Mouse (Mus musculus) gastrocnemius, adult 2 months (tissue): ENCODE measurements around the gene Arl6ip1. TPM values are rescaled to one million over a fixed set of nuclear protein-coding genes. Genes with fewer than 3 reads are reported as not detected.

Experiments used
- DNase-seq: peaks from one replicate; pipeline ENCODE4 v3.0.0; 2022
- H3K27ac ChIP-seq: fragments of 200-600 bp; 2 replicates; pipeline ENCODE4 v1.8.1; 2022; ENCODE audit warnings: mild to moderate bottlenecking
- H3K4me3 ChIP-seq: fragments of 200-600 bp; 2 replicates; pipeline ENCODE4 v1.8.1; 2022; ENCODE audit warnings: mild to moderate bottlenecking, moderate library complexity
- CTCF ChIP-seq: fragments of 200-600 bp; IDR thresholded peaks from 2 replicates; pipeline ENCODE4 v1.8.1; 2022; ENCODE audit warnings: antibody characterized with exemption, mild to moderate bottlenecking, moderate library complexity
- intact Hi-C: fragments of 180-260 bp; cut with DNase I; formaldehyde crosslinking; loops from one replicate; pipeline ENCODE4 v1.15.1; 2025
- total RNA-seq, 2 experiments: library from RNA; stranded (reverse); gene quantifications; 2 replicates each; pipeline ENCODE4 v1.2.3; 2021

Arl6ip1 gene
- total RNA-seq, 2 experiments from 2014 or later, result 7.9 to 11.2 TPM

- peak overlapping the region; percentile 92 for H3K4me3 ChIP-seq
- peak overlapping the region; percentile 88 for H3K27ac ChIP-seq
- intact Hi-C loops, result no loop called here
- no peak for TF ChIP-seq CTCF
- DNase-seq, result no peak
Observed at GRCm38 (mm10) chr7:118115533-118115876, 14.0 kb downstream of the Arl6ip1 start.

- intact Hi-C loops, result no loop called here
- H3K4me3 ChIP-seq, result peak overlapping the region; percentile 92
- no peak for DNase-seq
- no peak overlapping the region for H3K27ac ChIP-seq
- TF ChIP-seq CTCF, result no peak
Observed at GRCm38 (mm10) chr7:118113541-118114297, 15.7 kb downstream of the Arl6ip1 start.

- Histone ChIP-seq H3K27ac (no peak overlapping the region), H3K4me3 (peak overlapping the region; percentile 3)
- TF ChIP-seq CTCF, result no peak
- no peak for DNase-seq
- intact Hi-C loops, result no loop called here
Observed at GRCm38 (mm10) chr7:118111128-118111527, 18.3 kb downstream of the Arl6ip1 start.

- no peak for TF ChIP-seq CTCF
- DNase-seq, result no peak
- intact Hi-C loops, result no loop called here
- H3K4me3 ChIP-seq, result no peak overlapping the region
- H3K27ac ChIP-seq, result no peak overlapping the region
Observed at GRCm38 (mm10) chr7:118107671-118108070, 21.8 kb downstream of the Arl6ip1 start.

- intact Hi-C loops, result no loop called here
- Histone ChIP-seq H3K27ac (no peak overlapping the region), H3K4me3 (no peak overlapping the region)
- no peak for DNase-seq
- TF ChIP-seq CTCF, result no peak
Observed at GRCm38 (mm10) chr7:118104458-118105052, 24.9 kb downstream of the Arl6ip1 start.

GRCm38 (mm10) chr7:118103462-118104379 lies 25.7 kb downstream of the Arl6ip1 start:
- Histone ChIP-seq H3K4me3 (no peak overlapping the region), H3K27ac (no peak overlapping the region)
- no peak for DNase-seq
- TF ChIP-seq CTCF, result no peak
- intact Hi-C loops, result no loop called here

- no peak for DNase-seq
- H3K27ac ChIP-seq, result no peak overlapping the region
- no peak overlapping the region for H3K4me3 ChIP-seq
- no peak for TF ChIP-seq CTCF
- intact Hi-C loops, result no loop called here
Observed at GRCm38 (mm10) chr7:118102678-118103461, 26.6 kb downstream of the Arl6ip1 start.

- Histone ChIP-seq H3K4me3 (no peak overlapping the region), H3K27ac (no peak overlapping the region)
- TF ChIP-seq CTCF, result peak; percentile 95
- no peak for DNase-seq
- intact Hi-C loops, result no loop called here
Observed at GRCm38 (mm10) chr7:118102231-118102630, 27.2 kb downstream of the Arl6ip1 start.

- TF ChIP-seq CTCF, result no peak
- intact Hi-C loops, result no loop called here
- Histone ChIP-seq H3K27ac (no peak overlapping the region), H3K4me3 (no peak overlapping the region)
- DNase-seq, result no peak
Observed at GRCm38 (mm10) chr7:118097615-118098014, 31.8 kb downstream of the Arl6ip1 start.

GRCm38 (mm10) chr7:118079987-118080386 lies 49.5 kb downstream of the Arl6ip1 start:
- intact Hi-C loops, result no loop called here
- TF ChIP-seq CTCF, result no peak

GRCm38 (mm10) chr7:118079097-118079496 lies 50.4 kb downstream of the Arl6ip1 start:
- intact Hi-C loops, result no loop called here
- H3K27ac ChIP-seq, result no peak overlapping the region
- DNase-seq, result no peak
- TF ChIP-seq CTCF, result no peak; the same call in 1 of the 2 replicates
- H3K4me3 ChIP-seq, result no peak overlapping the region

More at GRCm38 (mm10) chr7:118079987-118080386, 49.5 kb downstream of the Arl6ip1 start:
- H3K4me3 ChIP-seq, result no peak overlapping the region
- no peak overlapping the region for H3K27ac ChIP-seq
- no peak for DNase-seq

Other genes with a start within 250 kb of the Arl6ip1 start
- 100 to 1,000 TPM; 409 to 488 TPM for gene Rps15a, start 13.5 kb downstream of the Arl6ip1 start, total RNA-seq
- gene Smg1, start 114.0 kb upstream of the Arl6ip1 start, total RNA-seq, result 10 to 100 TPM; 31.1 to 32.6 TPM